In genomic region chr7:76176235-76176634, GRCm38 (mm10) we compare ENCODE assay signal across 22 mouse cellular contexts. TPM values are rescaled to one million over a fixed set of nuclear protein-coding genes. Genes with fewer than 3 reads are reported as not detected.
"Had no signal": no experiment of that assay in that cellular context is flagged by ENCODE, and none has a peak within 500 bp of the region (broad histone marks: within the 10 kb centered on the region; RNA-seq: fewer than 3 reads in every experiment).

No protein-coding gene starts in this region.

- H3K27ac ChIP-seq: limb, embryonic 12.5 days; limb, embryonic 15.5 days; liver, embryonic 14.5 days; neural tube, embryonic 12.5 days; neural tube, embryonic 15.5 days had no signal

- H3K9me3 ChIP-seq: limb, embryonic 12.5 days; limb, embryonic 15.5 days; neural tube, embryonic 12.5 days; neural tube, embryonic 15.5 days had no signal

- H3K36me3 ChIP-seq: limb, embryonic 12.5 days; limb, embryonic 15.5 days; neural tube, embryonic 12.5 days; neural tube, embryonic 15.5 days had no signal

- DNase-seq: kidney, adult 18-20 months; kidney, adult 9 months; kidney, postnatal 14 days; kidney, postnatal 4 days; left cerebral cortex, postnatal 4 days; liver, postnatal 0 days; lung, embryonic 14.5 days; lung, postnatal 10 days; lung, postnatal 36 days; midbrain, embryonic 14.5 days; retina, postnatal 1 day; thymus, adult 18-20 months; thymus, postnatal 14 days had no signal

- ATAC-seq: liver, postnatal 0 days had no signal

- H3K27me3 ChIP-seq: limb, embryonic 15.5 days; neural tube, embryonic 12.5 days; neural tube, embryonic 15.5 days had no signal

- H3K9ac ChIP-seq: limb, embryonic 12.5 days; limb, embryonic 15.5 days; liver, embryonic 14.5 days; liver, postnatal 0 days; lung, embryonic 14.5 days; neural tube, embryonic 12.5 days; neural tube, embryonic 15.5 days had no signal

- H3K4me1 ChIP-seq: limb, embryonic 12.5 days; limb, embryonic 15.5 days; neural tube, embryonic 12.5 days; neural tube, embryonic 15.5 days had no signal

- H3K4me3 ChIP-seq: limb, embryonic 12.5 days; limb, embryonic 15.5 days; neural tube, embryonic 12.5 days; neural tube, embryonic 15.5 days had no signal

- H3K4me2 ChIP-seq: limb, embryonic 12.5 days; limb, embryonic 15.5 days; liver, embryonic 11.5 days; lung, embryonic 14.5 days; midbrain, embryonic 11.5 days; neural tube, embryonic 12.5 days; neural tube, embryonic 15.5 days had no signal

RNA-seq across cellular contexts. Expression of gene Agbl1, which starts 53.5 kb away (rescaled TPM):
- polyA plus RNA-seq: limb, embryonic 12.5 days; liver, embryonic 11.5 days; liver, embryonic 14.5 days; lung, embryonic 14.5 days; midbrain, embryonic 11.5 days; small intestine, adult 2 months; stomach, embryonic 16.5 days had no signal
